Mouse (Mus musculus): ENCODE data around the gene Dtx3. TPM values are rescaled to one million over a fixed set of nuclear protein-coding genes. Genes with fewer than 3 reads are reported as not detected.

Dtx3 gene
- total RNA-seq, 2 experiments from 2014 or later = 21.2 to 24.6 TPM

GRCm38 (mm10) chr10:127150471-127150872 lies 45.1 kb downstream of the Dtx3 start:
- intact Hi-C loops (cut with DNase I) = no loop called here
- no peak for DNase-seq

- intact Hi-C loops (cut with DNase I) = no loop called here
- DNase-seq = no peak
Measured at GRCm38 (mm10) chr10:127147135-127147534, 48.4 kb downstream of the Dtx3 start.

- DNase-seq = no peak
- intact Hi-C loops (cut with DNase I) = no loop called here
Measured at GRCm38 (mm10) chr10:127145303-127145702, 50.2 kb downstream of the Dtx3 start.

- intact Hi-C loops (cut with DNase I) = no loop called here
Measured at GRCm38 (mm10) chr10:127144536-127144935, 51.0 kb downstream of the Dtx3 start.

GRCm38 (mm10) chr10:127143228-127143627 lies 52.3 kb downstream of the Dtx3 start:
- intact Hi-C loops (cut with DNase I) = no loop called here
- DNase-seq = no peak

More at GRCm38 (mm10) chr10:127144536-127144935, 51.0 kb downstream of the Dtx3 start:
- no peak for DNase-seq

GRCm38 (mm10) chr10:127141500-127141899 lies 54.0 kb downstream of the Dtx3 start:
- intact Hi-C loops (cut with DNase I) = no loop called here
- no peak for DNase-seq

GRCm38 (mm10) chr10:127140971-127141370 lies 54.6 kb downstream of the Dtx3 start:
- DNase-seq = no peak
- intact Hi-C loops (cut with DNase I) = no loop called here

Other genes with a start within 250 kb of the Dtx3 start
- gene Ctdsp2, start 217.0 kb downstream of the Dtx3 start, total RNA-seq (2021) = 100 to 1,000 TPM in 1 of 2 experiments, 10 to 100 TPM in 1; 83.2 to 103 TPM
- 1 to 10 TPM; 1.8 to 2.0 TPM for gene Avil, start 195.0 kb downstream of the Dtx3 start, total RNA-seq (2021)
- 10 to 100 TPM; 20.5 to 21.7 TPM for gene Tsfm, start 164.9 kb downstream of the Dtx3 start, total RNA-seq (2021)
- 10 to 100 TPM in 1 of 2 experiments, 1 to 10 TPM in 1; 8.2 to 10.0 TPM for gene Mettl1, start 154.3 kb downstream of the Dtx3 start, total RNA-seq (2021)
- gene Eef1akmt3, start 154.2 kb downstream of the Dtx3 start, total RNA-seq (2021) = under 1 TPM in 1 of 2 experiments, not detected in 1; 0.10 TPM
- gene Cyp27b1, start 147.5 kb downstream of the Dtx3 start, total RNA-seq (2021) = under 1 TPM; 0.10 to 0.15 TPM
- gene March9, start 135.5 kb downstream of the Dtx3 start, total RNA-seq (2021) = under 1 TPM; 0.64 to 0.66 TPM
- gene Cdk4, start 132.2 kb downstream of the Dtx3 start, total RNA-seq (2021) = 10 to 100 TPM; 29.7 to 38.9 TPM
- gene Tspan31, start 125.5 kb downstream of the Dtx3 start, total RNA-seq (2021) = 10 to 100 TPM; 22.1 to 25.0 TPM
- gene Agap2, start 120.4 kb downstream of the Dtx3 start, total RNA-seq (2021) = 1 to 10 TPM; 2.1 to 2.9 TPM
- 10 to 100 TPM; 10.7 to 11.4 TPM for gene Os9, start 74.6 kb downstream of the Dtx3 start, total RNA-seq (2021)
- gene B4galnt1, start 30.5 kb downstream of the Dtx3 start, total RNA-seq (2021) = 1 to 10 TPM in 1 of 2 experiments, under 1 TPM in 1; 0.69 to 1.0 TPM
- 1 to 10 TPM; 4.8 to 5.1 TPM for gene Slc26a10, start 15.1 kb downstream of the Dtx3 start, total RNA-seq (2021)
- 1 to 10 TPM; 8.3 to 9.4 TPM for gene Arhgef25, start 5.6 kb downstream of the Dtx3 start, total RNA-seq (2021)
- gene Pip4k2c, start 15.9 kb upstream of the Dtx3 start, total RNA-seq (2021) = 1 to 10 TPM; 5.6 to 6.1 TPM
- gene Kif5a, start 67.6 kb upstream of the Dtx3 start, total RNA-seq (2021) = under 1 TPM; 0.20 to 0.66 TPM
- gene Dctn2, start 70.6 kb upstream of the Dtx3 start, total RNA-seq (2021) = 10 to 100 TPM; 86.8 to 91.8 TPM
- 10 to 100 TPM; 11.5 to 17.1 TPM for gene Mbd6, start 93.3 kb upstream of the Dtx3 start, total RNA-seq (2021)
- 10 to 100 TPM; 54.1 to 56.1 TPM for gene Mars, start 116.1 kb upstream of the Dtx3 start, total RNA-seq (2021)
- 1 to 10 TPM in 1 of 2 experiments, under 1 TPM in 1; 0.96 to 1.3 TPM for gene Arhgap9, start 126.2 kb upstream of the Dtx3 start, total RNA-seq (2021)
- 1 to 10 TPM; 1.0 to 1.5 TPM for gene Gli1, start 146.2 kb upstream of the Dtx3 start, total RNA-seq (2021)
- gene Inhbe, start 158.7 kb upstream of the Dtx3 start, total RNA-seq (2021) = not detected
- not detected for gene Inhbc, start 174.7 kb upstream of the Dtx3 start, total RNA-seq (2021)
- gene R3hdm2, start 184.6 kb upstream of the Dtx3 start, total RNA-seq (2021) = 100 to 1,000 TPM in 1 of 2 experiments, 10 to 100 TPM in 1; 89.7 to 129 TPM

All from gastrocnemius, postnatal 36 days (tissue).